Mouse (Mus musculus) lung, postnatal 0 days (tissue): ENCODE measurements around the gene Nprl2. TPM values are rescaled to one million over a fixed set of nuclear protein-coding genes. Genes with fewer than 3 reads are reported as not detected.

ENCODE experiments used
- ATAC-seq: fragments of 200-750 bp; cut with Nextera tagmentation; 2 replicates; pipeline ENCODE4 v1.8.0; 2017; ENCODE audit warnings: moderate library complexity
- DNase-seq: peaks from one replicate; pipeline ENCODE4 v3.0.0-alpha.2; 2016; ENCODE audit warnings: low spot score
- H3K27ac ChIP-seq: fragments of 300-500 bp; sonication (generic); 2 replicates; pipeline ENCODE4 v1.5.1; 2014; ENCODE audit warnings: antibody characterized with exemption, mild to moderate bottlenecking, low read length, mixed read lengths
- H3K27me3 ChIP-seq: fragments of 300-500 bp; sonication (generic); replicated peaks from 2 replicates; pipeline ENCODE4 v1.6.1; 2014; ENCODE audit warnings: low read length, mixed read lengths; ENCODE audit not compliant: insufficient read depth
- H3K36me3 ChIP-seq: fragments of 300-500 bp; sonication (generic); 2 replicates; pipeline ENCODE4 v1.6.1; 2014; ENCODE audit warnings: low read length, mixed read lengths; ENCODE audit not compliant: insufficient read depth
- H3K4me1 ChIP-seq: fragments of 300-500 bp; sonication (generic); 2 replicates; pipeline ENCODE4 v1.6.1; 2014; ENCODE audit warnings: antibody characterized with exemption, low read depth, low read length, mixed read lengths; ENCODE audit not compliant: insufficient read depth
- H3K4me2 ChIP-seq: fragments of 300-500 bp; sonication (generic); replicated peaks from 2 replicates; pipeline ENCODE4 v1.6.1; 2014; ENCODE audit warnings: low read depth, mild to moderate bottlenecking, low read length, moderate library complexity, mixed read lengths
- H3K4me3 ChIP-seq: fragments of 300-500 bp; sonication (generic); 2 replicates; pipeline ENCODE4 v1.5.1; 2014; ENCODE audit warnings: low read depth, low read length
- H3K9ac ChIP-seq: fragments of 300-500 bp; sonication (generic); replicated peaks from 2 replicates; pipeline ENCODE4 v1.6.1; 2014; ENCODE audit warnings: low read depth, mild to moderate bottlenecking
- H3K9me3 ChIP-seq: fragments of 300-500 bp; sonication (generic); 2 replicates; pipeline ENCODE4 v1.6.1; 2016; ENCODE audit warnings: low read length, mixed read lengths
- CTCF ChIP-seq: IDR thresholded peaks from 2 replicates; pipeline ENCODE4 v1.5.1; 2016; ENCODE audit warnings: antibody characterized with exemption, mild to moderate bottlenecking
- EP300 ChIP-seq: IDR thresholded peaks from 2 replicates; pipeline ENCODE4 v1.6.1; 2016; ENCODE audit warnings: antibody characterized with exemption, mild to moderate bottlenecking, control low read depth
- WGBS: fragments of 180-500 bp; shearing (Covaris S2); extraction: QIAGEN DNeasy Blood & Tissue Kit; methylation state at CpG from one replicate; pipeline ENCODE4 v1.1.7; 2014; 5-methylcytosine and 5-hydroxymethylcytosine counted together
- polyA plus RNA-seq: library from polyadenylated mRNA; unstranded; fragments of >200 nt; fragmentation: Nextera tagmentation; extraction: Ambion mirVana; gene quantifications from 2 replicates; pipeline ENCODE4 v1.2.1, GENCODE M21; 2015

Nprl2 gene
- polyA plus RNA-seq, 1 experiment from 2014 or later: 28.0 TPM

- TF ChIP-seq EP300 (no peak), CTCF (no peak)
- H3K9ac ChIP-seq: peak overlapping the region; percentile 92
- peak; percentile 50 for DNase-seq
- peak overlapping the region; percentile 83 for H3K4me3 ChIP-seq
- H3K4me1 ChIP-seq: peaks cover 21% of the 10 kb centered on the region; the same call in 1 of the 2 replicates
- H3K4me2 ChIP-seq: peak overlapping the region; percentile 95
- H3K9me3 ChIP-seq: no peaks in the 10 kb centered on the region
- peak overlapping the region; percentile 86 for H3K27ac ChIP-seq
- under 1% methylated on average over 40 of the region's 40 CpGs for WGBS
- no peaks in the 10 kb centered on the region for H3K27me3 ChIP-seq
- peaks cover 16% of the 10 kb centered on the region for H3K36me3 ChIP-seq
- ATAC-seq: no peak
These were observed 7.4 kb upstream of the Nprl2 start for GRCm38 (mm10) chr9:107534408-107535202.

GRCm38 (mm10) chr9:107538231-107538630 is 3.8 kb upstream of the Nprl2 start:
- Histone ChIP-seq H3K36me3 (peaks cover 22% of the 10 kb centered on the region), H3K27ac (no peak overlapping the region), H3K4me2 (no peak overlapping the region), H3K4me1 (peaks cover 32% of the 10 kb centered on the region; the same call in 1 of the 2 replicates), H3K4me3 (no peak overlapping the region), H3K9me3 (no peaks in the 10 kb centered on the region), H3K27me3 (no peaks in the 10 kb centered on the region), H3K9ac (no peak overlapping the region)
- DNase-seq (no peak), ATAC-seq (no peak)
- TF ChIP-seq EP300: no peak
- no peak for TF ChIP-seq CTCF
- 92% methylated on average over 7 of the region's 7 CpGs for WGBS

- no peak for DNase-seq
- no peak overlapping the region for H3K4me3 ChIP-seq
- H3K4me1 ChIP-seq: peaks cover 32% of the 10 kb centered on the region; the same call in 1 of the 2 replicates
- no peak for ATAC-seq
- TF ChIP-seq CTCF: no peak
- TF ChIP-seq EP300: no peak
- WGBS: 92% methylated on average over 3 of the region's 3 CpGs
- peaks cover 22% of the 10 kb centered on the region for H3K36me3 ChIP-seq
- no peaks in the 10 kb centered on the region for H3K27me3 ChIP-seq
- no peak overlapping the region for H3K27ac ChIP-seq
- no peak overlapping the region for H3K9ac ChIP-seq
- no peaks in the 10 kb centered on the region for H3K9me3 ChIP-seq
- no peak overlapping the region for H3K4me2 ChIP-seq
These were observed 3.3 kb upstream of the Nprl2 start for GRCm38 (mm10) chr9:107538711-107539110.

GRCm38 (mm10) chr9:107539940-107540339 is 2.1 kb upstream of the Nprl2 start:
- ATAC-seq (no peak), DNase-seq (no peak)
- Histone ChIP-seq H3K36me3 (peaks cover 28% of the 10 kb centered on the region), H3K27me3 (no peaks in the 10 kb centered on the region), H3K27ac (no peak overlapping the region), H3K4me3 (no peak overlapping the region), H3K4me2 (no peak overlapping the region), H3K4me1 (peaks cover 32% of the 10 kb centered on the region; the same call in 1 of the 2 replicates), H3K9ac (no peak overlapping the region), H3K9me3 (no peaks in the 10 kb centered on the region)
- TF ChIP-seq EP300 (no peak), CTCF (no peak)
- WGBS: 95% methylated on average over 8 of the region's 8 CpGs

- Histone ChIP-seq H3K36me3 (peaks cover 28% of the 10 kb centered on the region), H3K4me2 (no peak overlapping the region), H3K4me3 (no peak overlapping the region), H3K4me1 (peaks cover 28% of the 10 kb centered on the region; the same call in 1 of the 2 replicates), H3K9me3 (no peaks in the 10 kb centered on the region), H3K27ac (no peak overlapping the region), H3K9ac (no peak overlapping the region), H3K27me3 (no peaks in the 10 kb centered on the region)
- no peak for ATAC-seq
- no peak for DNase-seq
- 53% methylated on average over 4 of the region's 4 CpGs for WGBS
- TF ChIP-seq EP300: no peak
- no peak for TF ChIP-seq CTCF
These were observed 1.6 kb upstream of the Nprl2 start for GRCm38 (mm10) chr9:107540420-107540819.

- 22% methylated on average over 10 of the region's 10 CpGs for WGBS
- Histone ChIP-seq H3K4me1 (peaks cover 22% of the 10 kb centered on the region; the same call in 1 of the 2 replicates), H3K36me3 (peaks cover 28% of the 10 kb centered on the region), H3K4me2 (peak overlapping the region; percentile 60), H3K9me3 (no peaks in the 10 kb centered on the region), H3K4me3 (no peak overlapping the region), H3K27me3 (no peaks in the 10 kb centered on the region), H3K27ac (no peak overlapping the region), H3K9ac (no peak overlapping the region)
- ATAC-seq (no peak), DNase-seq (no peak)
- no peak for TF ChIP-seq CTCF
- TF ChIP-seq EP300: no peak
These were observed 1.0 kb upstream of the Nprl2 start for GRCm38 (mm10) chr9:107541005-107541404.
